Mouse (Mus musculus): ENCODE data around the gene 1700037H04Rik. TPM values are rescaled to one million over a fixed set of nuclear protein-coding genes. Genes with fewer than 3 reads are reported as not detected.

Gene 1700037H04Rik
- polyA plus RNA-seq, 1 experiment from 2014 or later, result 130 TPM

- peak overlapping the region; percentile 78 for H3K9ac ChIP-seq (ENCODE audit: low read depth, low read length)
- 0% methylated on average over 18 of the region's 18 CpGs for WGBS
- peaks cover 26% of the 10 kb centered on the region for H3K4me1 ChIP-seq (replicated peaks; ENCODE audit: control insufficient read depth, insufficient read depth, low read length)
- H3K27me3 ChIP-seq (replicated peaks; ENCODE audit: control insufficient read depth, insufficient read depth, low read length), result no peaks in the 10 kb centered on the region
- ATAC-seq (replicated peaks; ENCODE audit: low FRiP score), result peak; percentile 83
- peak overlapping the region; percentile 86 for H3K4me2 ChIP-seq
- peak overlapping the region; percentile 77 for H3K4me3 ChIP-seq (ENCODE audit: low read depth, low read length)
- no peak for DNase-seq (ENCODE audit: low spot score)
- H3K27ac ChIP-seq (ENCODE audit: low read depth, low read length), result peak overlapping the region; percentile 88
- no peaks in the 10 kb centered on the region for H3K9me3 ChIP-seq (ENCODE audit: control insufficient read depth, low read length)
- H3K36me3 ChIP-seq (ENCODE audit: control insufficient read depth, insufficient read depth, low read length), result no peaks in the 10 kb centered on the region
Measured at GRCm38 (mm10) chr2:131159491-131159910, 380 bp downstream of the 1700037H04Rik start.

DNA sequence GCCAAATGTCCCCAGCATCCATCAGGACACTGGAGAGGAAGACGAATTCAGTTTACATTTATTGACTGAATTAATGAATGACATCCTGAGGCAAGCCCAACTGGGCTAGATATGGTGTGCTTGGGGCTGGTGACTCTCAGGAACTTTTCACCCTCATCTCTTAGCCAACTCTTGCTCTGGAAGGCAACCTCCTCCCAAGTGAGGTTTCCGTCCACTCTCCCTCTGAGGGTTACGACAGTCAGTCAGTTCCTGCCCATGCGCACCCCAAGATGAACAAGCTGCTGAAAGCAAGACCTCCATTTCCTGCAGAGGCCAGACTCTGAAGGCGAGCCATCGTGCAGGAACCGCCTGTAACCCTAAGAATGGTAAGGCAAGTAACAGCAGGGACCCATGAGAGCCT, 2.9 kb downstream of the 1700037H04Rik start:
- Histone ChIP-seq H3K4me1 (replicated peaks; ENCODE audit: control insufficient read depth, insufficient read depth, low read length) (peaks cover 29% of the 10 kb centered on the region), H3K9ac (ENCODE audit: low read depth, low read length) (no peak overlapping the region), H3K36me3 (ENCODE audit: control insufficient read depth, insufficient read depth, low read length) (peaks cover 8% of the 10 kb centered on the region), H3K4me2 (no peak overlapping the region), H3K9me3 (ENCODE audit: control insufficient read depth, low read length) (no peaks in the 10 kb centered on the region), H3K4me3 (ENCODE audit: low read depth, low read length) (no peak overlapping the region), H3K27me3 (replicated peaks; ENCODE audit: control insufficient read depth, insufficient read depth, low read length) (no peaks in the 10 kb centered on the region), H3K27ac (ENCODE audit: low read depth, low read length) (no peak overlapping the region)
- DNase-seq (ENCODE audit: low spot score), result peak; percentile 28
- WGBS, result 90% methylated on average over 7 of the region's 7 CpGs
- ATAC-seq (replicated peaks; ENCODE audit: low FRiP score), result no peak

DNA sequence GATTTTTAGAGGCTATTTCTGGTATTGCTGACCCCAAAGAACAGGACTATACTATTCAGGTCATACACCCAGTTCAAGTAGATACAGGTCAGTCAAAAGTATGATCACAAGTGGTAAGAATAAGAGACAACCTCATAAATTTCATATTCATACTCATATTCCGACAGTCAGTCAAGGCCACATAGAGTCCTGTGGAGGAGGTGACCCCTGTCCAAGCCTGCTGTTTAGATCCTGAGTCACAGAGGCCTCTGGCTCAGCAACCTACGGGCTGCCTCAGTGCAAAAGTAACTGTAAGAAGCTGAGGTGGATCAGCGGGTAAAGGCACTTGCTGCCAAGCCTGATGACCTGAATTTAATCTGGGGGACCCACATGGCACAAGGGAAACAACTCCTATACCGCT, 5.8 kb downstream of the 1700037H04Rik start:
- no peaks in the 10 kb centered on the region for H3K27me3 ChIP-seq (replicated peaks; ENCODE audit: control insufficient read depth, insufficient read depth, low read length)
- H3K4me2 ChIP-seq, result no peak overlapping the region
- H3K4me1 ChIP-seq (replicated peaks; ENCODE audit: control insufficient read depth, insufficient read depth, low read length), result peaks cover 22% of the 10 kb centered on the region
- 84% methylated on average over 4 of the region's 4 CpGs for WGBS
- peaks cover 10% of the 10 kb centered on the region for H3K36me3 ChIP-seq (ENCODE audit: control insufficient read depth, insufficient read depth, low read length)
- H3K4me3 ChIP-seq (ENCODE audit: low read depth, low read length), result no peak overlapping the region
- no peaks in the 10 kb centered on the region for H3K9me3 ChIP-seq (ENCODE audit: control insufficient read depth, low read length)
- H3K9ac ChIP-seq (ENCODE audit: low read depth, low read length), result no peak overlapping the region
- H3K27ac ChIP-seq (ENCODE audit: low read depth, low read length), result no peak overlapping the region
- no peak for DNase-seq (ENCODE audit: low spot score)
- ATAC-seq (replicated peaks; ENCODE audit: low FRiP score), result no peak

DNA sequence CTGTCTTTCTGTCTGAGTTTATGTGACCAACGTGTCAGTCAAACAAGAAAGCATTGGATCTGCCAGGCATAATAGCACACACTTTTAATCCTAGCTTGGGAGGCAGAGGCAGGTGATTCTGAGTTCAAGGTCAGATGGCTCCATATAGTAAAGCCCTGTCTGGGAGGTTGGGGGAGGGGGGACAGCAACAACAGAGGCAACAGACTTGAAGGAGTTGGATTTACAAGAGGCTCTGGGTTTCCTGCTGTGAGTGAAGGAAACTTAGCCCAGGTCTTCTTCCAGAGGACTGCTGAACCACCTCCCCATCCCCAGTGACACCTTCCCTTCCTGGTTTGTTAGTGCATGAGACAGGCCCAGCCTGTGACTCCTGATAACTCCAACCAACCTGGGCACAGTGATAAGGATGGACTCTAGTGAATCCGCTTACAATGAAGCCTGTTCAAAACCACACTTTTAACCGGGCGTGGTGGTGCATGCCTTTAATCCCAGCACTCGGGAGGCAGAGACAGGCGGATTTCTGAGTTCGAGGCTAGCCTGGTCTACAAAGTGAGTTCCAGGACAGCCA, 7.6 kb downstream of the 1700037H04Rik start:
- ATAC-seq (replicated peaks; ENCODE audit: low FRiP score) (peak; percentile 91), DNase-seq (ENCODE audit: low spot score) (no peak)
- H3K27ac ChIP-seq (ENCODE audit: low read depth, low read length), result no peak overlapping the region
- H3K4me3 ChIP-seq (ENCODE audit: low read depth, low read length), result no peak overlapping the region
- no peaks in the 10 kb centered on the region for H3K9me3 ChIP-seq (ENCODE audit: control insufficient read depth, low read length)
- no peaks in the 10 kb centered on the region for H3K27me3 ChIP-seq (replicated peaks; ENCODE audit: control insufficient read depth, insufficient read depth, low read length)
- H3K4me1 ChIP-seq (replicated peaks; ENCODE audit: control insufficient read depth, insufficient read depth, low read length), result peaks cover 11% of the 10 kb centered on the region; the same call in 1 of the 2 replicates
- H3K9ac ChIP-seq (ENCODE audit: low read depth, low read length), result no peak overlapping the region
- H3K4me2 ChIP-seq, result no peak overlapping the region
- peaks cover 15% of the 10 kb centered on the region for H3K36me3 ChIP-seq (ENCODE audit: control insufficient read depth, insufficient read depth, low read length)
- 48% methylated on average over 7 of the region's 7 CpGs for WGBS

DNA sequence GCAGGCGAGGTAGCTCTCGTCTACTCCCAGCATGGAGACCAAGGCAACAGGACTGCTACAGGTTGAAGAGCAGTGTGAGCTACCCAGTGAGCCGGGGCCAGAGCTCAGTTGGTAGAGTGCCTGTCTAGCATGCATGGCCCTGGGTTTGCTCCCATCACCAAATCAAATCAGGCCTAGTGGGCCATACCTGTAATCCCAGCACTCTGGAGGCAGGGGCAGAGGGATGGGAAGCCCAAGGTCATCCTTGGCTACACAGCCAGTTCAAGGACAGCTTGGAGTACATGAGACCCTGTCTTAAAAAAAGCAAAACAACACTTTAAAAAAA, 10.7 kb downstream of the 1700037H04Rik start:
- DNase-seq (ENCODE audit: low spot score), result no peak
- Histone ChIP-seq H3K9ac (ENCODE audit: low read depth, low read length) (no peak overlapping the region), H3K4me1 (replicated peaks; ENCODE audit: control insufficient read depth, insufficient read depth, low read length) (peaks cover 9% of the 10 kb centered on the region)

GRCm38 (mm10) chr2:131148353-131149253, 11.3 kb downstream of the 1700037H04Rik start:
- peaks cover 39% of the 10 kb centered on the region for H3K36me3 ChIP-seq (ENCODE audit: control insufficient read depth, insufficient read depth, low read length)
- H3K27ac ChIP-seq (ENCODE audit: low read depth, low read length), result no peak overlapping the region
- no peaks in the 10 kb centered on the region for H3K9me3 ChIP-seq (ENCODE audit: control insufficient read depth, low read length)
- H3K4me3 ChIP-seq (ENCODE audit: low read depth, low read length), result no peak overlapping the region
- ATAC-seq (replicated peaks; ENCODE audit: low FRiP score) (no peak), DNase-seq (ENCODE audit: low spot score) (no peak)
- no peak overlapping the region for H3K9ac ChIP-seq (ENCODE audit: low read depth, low read length)
- peaks cover 9% of the 10 kb centered on the region for H3K4me1 ChIP-seq (replicated peaks; ENCODE audit: control insufficient read depth, insufficient read depth, low read length)
- no peaks in the 10 kb centered on the region for H3K27me3 ChIP-seq (replicated peaks; ENCODE audit: control insufficient read depth, insufficient read depth, low read length)
- 82% methylated on average over 8 of the region's 8 CpGs for WGBS
- no peak overlapping the region for H3K4me2 ChIP-seq

More for the DNA sequence above, 10.7 kb downstream of the 1700037H04Rik start:
- H3K36me3 ChIP-seq (ENCODE audit: control insufficient read depth, insufficient read depth, low read length), result peaks cover 37% of the 10 kb centered on the region
- no peak overlapping the region for H3K27ac ChIP-seq (ENCODE audit: low read depth, low read length)
- H3K9me3 ChIP-seq (ENCODE audit: control insufficient read depth, low read length), result no peaks in the 10 kb centered on the region
- no peaks in the 10 kb centered on the region for H3K27me3 ChIP-seq (replicated peaks; ENCODE audit: control insufficient read depth, insufficient read depth, low read length)
- no peak overlapping the region for H3K4me3 ChIP-seq (ENCODE audit: low read depth, low read length)
- WGBS, result 91% methylated on average over 3 of the region's 3 CpGs
- ATAC-seq (replicated peaks; ENCODE audit: low FRiP score), result no peak
- H3K4me2 ChIP-seq, result no peak overlapping the region

GRCm38 (mm10) chr2:131147043-131147365, 12.9 kb downstream of the 1700037H04Rik start:
- Histone ChIP-seq H3K9me3 (ENCODE audit: control insufficient read depth, low read length) (no peaks in the 10 kb centered on the region), H3K36me3 (ENCODE audit: control insufficient read depth, insufficient read depth, low read length) (peaks cover 39% of the 10 kb centered on the region), H3K9ac (ENCODE audit: low read depth, low read length) (no peak overlapping the region), H3K4me2 (no peak overlapping the region), H3K4me1 (replicated peaks; ENCODE audit: control insufficient read depth, insufficient read depth, low read length) (peaks cover 15% of the 10 kb centered on the region), H3K4me3 (ENCODE audit: low read depth, low read length) (no peak overlapping the region), H3K27me3 (replicated peaks; ENCODE audit: control insufficient read depth, insufficient read depth, low read length) (no peaks in the 10 kb centered on the region), H3K27ac (ENCODE audit: low read depth, low read length) (no peak overlapping the region)
- ATAC-seq (replicated peaks; ENCODE audit: low FRiP score) (no peak), DNase-seq (ENCODE audit: low spot score) (no peak)
- WGBS, result 94% methylated on average over 8 of the region's 8 CpGs

- Histone ChIP-seq H3K4me2 (no peak overlapping the region), H3K27me3 (replicated peaks; ENCODE audit: control insufficient read depth, insufficient read depth, low read length) (no peaks in the 10 kb centered on the region), H3K27ac (ENCODE audit: low read depth, low read length) (no peak overlapping the region), H3K4me3 (ENCODE audit: low read depth, low read length) (no peak overlapping the region), H3K9ac (ENCODE audit: low read depth, low read length) (no peak overlapping the region), H3K4me1 (replicated peaks; ENCODE audit: control insufficient read depth, insufficient read depth, low read length) (peaks cover 17% of the 10 kb centered on the region), H3K36me3 (ENCODE audit: control insufficient read depth, insufficient read depth, low read length) (peaks cover 39% of the 10 kb centered on the region), H3K9me3 (ENCODE audit: control insufficient read depth, low read length) (no peaks in the 10 kb centered on the region)
- ATAC-seq (replicated peaks; ENCODE audit: low FRiP score) (no peak), DNase-seq (ENCODE audit: low spot score) (no peak)
- WGBS, result 80% methylated on average over 21 of the region's 21 CpGs
Measured at GRCm38 (mm10) chr2:131146193-131147042, 13.5 kb downstream of the 1700037H04Rik start.
